In genomic region chr2:112286062-112286461, GRCm38 (mm10) we compare ENCODE assay signal across 14 mouse cellular contexts. TPM values are rescaled to one million over a fixed set of nuclear protein-coding genes. Genes with fewer than 3 reads are reported as not detected.
"Had no signal": no experiment of that assay in that cellular context is flagged by ENCODE, and none has a peak within 500 bp of the region (broad histone marks: within the 10 kb centered on the region; RNA-seq: fewer than 3 reads in every experiment).

No protein-coding gene starts in this region.

RNA-seq across cellular contexts. Expression of gene Gm21985, which starts 19.9 kb away (rescaled TPM):
- total RNA-seq: neutrophil, adult 5-6 weeks had no signal
- polyA plus RNA-seq: neural tube, embryonic 13.5 days; neural tube, embryonic 14.5 days; neural tube, embryonic 15.5 days; small intestine, adult 2 months; spleen, adult 2 months; stomach, embryonic 14.5 days; stomach, embryonic 15.5 days; stomach, embryonic 16.5 days; stomach, postnatal 0 days; testis, adult 2 months; thymus, adult 2 months; thymus, postnatal 0 days had no signal

RNA-seq across cellular contexts. Expression of gene Nutm1, which starts 27.0 kb away (rescaled TPM):
- total RNA-seq: neutrophil, adult 5-6 weeks had no signal
- polyA plus RNA-seq: neural tube, embryonic 14.5 days; neural tube, embryonic 15.5 days; small intestine, adult 2 months; spleen, adult 2 months; stomach, embryonic 14.5 days; urinary bladder, adult 2 months had no signal
